Mouse (Mus musculus): ENCODE results near the gene Zg16. TPM values are rescaled to one million over a fixed set of nuclear protein-coding genes. Genes with fewer than 3 reads are reported as not detected.

Gene Zg16
- polyA plus RNA-seq, 1 experiment from 2014 or later, result 0.30 TPM

DNA sequence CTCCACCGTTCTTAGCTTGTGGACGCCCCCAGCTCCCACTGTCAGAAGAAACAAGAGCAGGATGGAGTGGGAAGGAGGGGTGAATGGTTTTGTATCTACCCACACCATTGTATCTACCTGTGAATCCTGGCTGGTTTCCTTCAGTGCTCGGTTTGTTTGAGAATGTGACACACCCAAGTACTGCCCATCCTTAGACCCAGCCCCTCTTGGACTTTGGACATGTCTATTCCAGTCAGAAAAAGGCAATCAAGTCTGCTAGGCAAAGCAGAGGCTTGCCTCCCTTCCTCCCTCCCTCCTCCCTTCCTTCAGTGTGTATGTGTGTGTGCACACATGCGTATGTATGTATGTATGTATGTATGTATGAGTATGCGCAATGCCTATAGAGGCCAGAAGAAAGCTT is 83.5 kb downstream of the Zg16 start:
- H3K27ac ChIP-seq (ENCODE audit: low read length), result no peak overlapping the region
- H3K9ac ChIP-seq (replicated peaks; ENCODE audit: low read depth), result no peak overlapping the region
- ATAC-seq, result no peak
- 85% methylated on average over 5 of the region's 5 CpGs for WGBS
- no peak for TF ChIP-seq EP300 (IDR thresholded peaks at IDR 0.05)
- no peak for TF ChIP-seq CTCF (IDR thresholded peaks at IDR 0.05)
- no peaks in the 10 kb centered on the region for H3K27me3 ChIP-seq (replicated peaks; ENCODE audit: insufficient read depth, low read length)
- no peaks in the 10 kb centered on the region; the same call in 1 of the 2 replicates for H3K4me1 ChIP-seq (ENCODE audit: insufficient read depth, low read depth, low read length)
- DNase-seq (ENCODE audit: low spot score), result no peak
- H3K4me2 ChIP-seq (replicated peaks; ENCODE audit: low read depth, low read length), result no peak overlapping the region
- no peak overlapping the region for H3K4me3 ChIP-seq (ENCODE audit: low read depth, low read length)
- peaks cover 12% of the 10 kb centered on the region; the same call in 1 of the 2 replicates for H3K36me3 ChIP-seq (ENCODE audit: insufficient read depth, low read length)
- H3K9me3 ChIP-seq (ENCODE audit: low read length), result no peaks in the 10 kb centered on the region

Small RNA genes lying within 50 kb of the gene (microRNA-seq; reads per million reads assigned to microRNA genes)
- not detected for gene Gm44343

Other genes with a start within 250 kb of the Zg16 start
- gene Doc2a, start 239.9 kb downstream of the Zg16 start, polyA plus RNA-seq (2015; fragmentation: Nextera tagmentation; extraction: Ambion mirVana), result 0.20 and 0.33 TPM in 2 replicates
- gene Hirip3, start 225.4 kb downstream of the Zg16 start, polyA plus RNA-seq (2015; fragmentation: Nextera tagmentation; extraction: Ambion mirVana), result 8.4 and 9.3 TPM in 2 replicates
- gene Ino80e, start 225.0 kb downstream of the Zg16 start, polyA plus RNA-seq (2015; fragmentation: Nextera tagmentation; extraction: Ambion mirVana), result 52.2 and 54.7 TPM in 2 replicates
- gene Taok2, start 202.6 kb downstream of the Zg16 start, polyA plus RNA-seq (2015; fragmentation: Nextera tagmentation; extraction: Ambion mirVana), result 36.1 and 39.0 TPM in 2 replicates
- 42.5 and 45.0 TPM in 2 replicates for gene Tmem219, start 164.4 kb downstream of the Zg16 start, polyA plus RNA-seq (2015; fragmentation: Nextera tagmentation; extraction: Ambion mirVana)
- 12.1 and 14.9 TPM in 2 replicates for gene Kctd13, start 158.4 kb downstream of the Zg16 start, polyA plus RNA-seq (2015; fragmentation: Nextera tagmentation; extraction: Ambion mirVana)
- not detected in 2 replicates for gene Asphd1, start 137.7 kb downstream of the Zg16 start, polyA plus RNA-seq (2015; fragmentation: Nextera tagmentation; extraction: Ambion mirVana)
- 1.7 and 3.0 TPM in 2 replicates for gene Sez6l2, start 136.8 kb downstream of the Zg16 start, polyA plus RNA-seq (2015; fragmentation: Nextera tagmentation; extraction: Ambion mirVana)
- 164 and 173 TPM in 2 replicates for gene Cdipt, start 111.4 kb downstream of the Zg16 start, polyA plus RNA-seq (2015; fragmentation: Nextera tagmentation; extraction: Ambion mirVana)
- 3.0 and 3.3 TPM in 2 replicates for gene Cdiptos, start 111.2 kb downstream of the Zg16 start, polyA plus RNA-seq (2015; fragmentation: Nextera tagmentation; extraction: Ambion mirVana)
- 44.6 and 50.3 TPM in 2 replicates for gene Mvp, start 72.7 kb downstream of the Zg16 start, polyA plus RNA-seq (2015; fragmentation: Nextera tagmentation; extraction: Ambion mirVana)
- 1.00 and 1.1 TPM in 2 replicates for gene Pagr1b, start 70.8 kb downstream of the Zg16 start, polyA plus RNA-seq (2015; fragmentation: Nextera tagmentation; extraction: Ambion mirVana)
- gene Pagr1a, start 70.0 kb downstream of the Zg16 start, polyA plus RNA-seq (2015; fragmentation: Nextera tagmentation; extraction: Ambion mirVana), result 20.7 and 28.3 TPM in 2 replicates
- gene Gm42742, start 66.2 kb downstream of the Zg16 start, polyA plus RNA-seq (2015; fragmentation: Nextera tagmentation; extraction: Ambion mirVana), result 28.5 and 29.3 TPM in 2 replicates
- gene Prrt2, start 66.1 kb downstream of the Zg16 start, polyA plus RNA-seq (2015; fragmentation: Nextera tagmentation; extraction: Ambion mirVana), result 1.0 and 1.3 TPM in 2 replicates
- gene Maz, start 60.3 kb downstream of the Zg16 start, polyA plus RNA-seq (2015; fragmentation: Nextera tagmentation; extraction: Ambion mirVana), result 36.1 and 37.0 TPM in 2 replicates
- gene Kif22, start 44.9 kb downstream of the Zg16 start, polyA plus RNA-seq (2015; fragmentation: Nextera tagmentation; extraction: Ambion mirVana), result 7.0 and 9.2 TPM in 2 replicates
- gene AI467606, start 4.0 kb upstream of the Zg16 start, polyA plus RNA-seq (2015; fragmentation: Nextera tagmentation; extraction: Ambion mirVana), result 14.6 and 16.0 TPM in 2 replicates
- 0.14 and 0.21 TPM in 2 replicates for gene Qprt, start 34.9 kb upstream of the Zg16 start, polyA plus RNA-seq (2015; fragmentation: Nextera tagmentation; extraction: Ambion mirVana)
- 0.73 and 0.83 TPM in 2 replicates for gene Spn, start 50.5 kb upstream of the Zg16 start, polyA plus RNA-seq (2015; fragmentation: Nextera tagmentation; extraction: Ambion mirVana)
- gene Cd2bp2, start 108.7 kb upstream of the Zg16 start, polyA plus RNA-seq (2015; fragmentation: Nextera tagmentation; extraction: Ambion mirVana), result 28.4 and 29.6 TPM in 2 replicates
- gene Tbc1d10b, start 121.1 kb upstream of the Zg16 start, polyA plus RNA-seq (2015; fragmentation: Nextera tagmentation; extraction: Ambion mirVana), result 14.4 and 15.0 TPM in 2 replicates
- 6.4 and 8.0 TPM in 2 replicates for gene Mylpf, start 121.6 kb upstream of the Zg16 start, polyA plus RNA-seq (2015; fragmentation: Nextera tagmentation; extraction: Ambion mirVana)
- gene Zfp553, start 145.7 kb upstream of the Zg16 start, polyA plus RNA-seq (2015; fragmentation: Nextera tagmentation; extraction: Ambion mirVana), result 15.5 and 15.7 TPM in 2 replicates
- 13.0 TPM in 2 replicates for gene Sept1, start 145.8 kb upstream of the Zg16 start, polyA plus RNA-seq (2015; fragmentation: Nextera tagmentation; extraction: Ambion mirVana)
- gene Zfp771, start 156.9 kb upstream of the Zg16 start, polyA plus RNA-seq (2015; fragmentation: Nextera tagmentation; extraction: Ambion mirVana), result 34.9 and 36.9 TPM in 2 replicates
- gene Dctpp1, start 173.4 kb upstream of the Zg16 start, polyA plus RNA-seq (2015; fragmentation: Nextera tagmentation; extraction: Ambion mirVana), result 35.7 and 36.4 TPM in 2 replicates
- 59.4 and 66.9 TPM in 2 replicates for gene Sephs2, start 186.7 kb upstream of the Zg16 start, polyA plus RNA-seq (2015; fragmentation: Nextera tagmentation; extraction: Ambion mirVana)
- 3.7 and 3.8 TPM in 2 replicates for gene Itgal, start 208.9 kb upstream of the Zg16 start, polyA plus RNA-seq (2015; fragmentation: Nextera tagmentation; extraction: Ambion mirVana)